Mouse (Mus musculus): ENCODE measurements around the gene Gm13289.
"Not testable (repeated sequence)": the region's sequence is repeated elsewhere in the genome, so short reads cannot be mapped to it uniquely, and the experiment has no call there.

Gm13289 gene

GRCm38 (mm10) chr4:88776622-88777021 is at the start of gene Gm13289:
TSS of gene Gm13289 (plus strand) at chr4:88776922.
- CTCF ChIA-PET, result not testable (repeated sequence)

GRCm38 (mm10) chr4:88727324-88727723 is 49.4 kb upstream of the Gm13289 start:
- CTCF ChIA-PET, result interaction anchor here (2.5 kb wide), 1 partner anchor 31 kb away, joined by 11 read pairs; no protein-coding TSS in a partner anchor

- CTCF ChIA-PET, result interaction anchor here (0.8 kb wide), 1 partner anchor 16 kb away, joined by 4 read pairs; the partner anchor contains the start of gene Gm13271
Measured at GRCm38 (mm10) chr4:88738480-88738879, 38.2 kb upstream of the Gm13289 start.

- CTCF ChIA-PET, result interaction anchor here (0.8 kb wide), 1 partner anchor 16 kb away, joined by 4 read pairs; the partner anchor contains the start of gene Gm13271
Measured at GRCm38 (mm10) chr4:88739036-88739435, 37.7 kb upstream of the Gm13289 start.

GRCm38 (mm10) chr4:88741426-88741825 is 35.3 kb upstream of the Gm13289 start:
- CTCF ChIA-PET, result no interaction called here

- CTCF ChIA-PET, result no interaction called here
Measured at GRCm38 (mm10) chr4:88742771-88743371, 33.9 kb upstream of the Gm13289 start.

- CTCF ChIA-PET, result no interaction called here
Measured at GRCm38 (mm10) chr4:88744207-88744606, 32.5 kb upstream of the Gm13289 start.

- CTCF ChIA-PET, result no interaction called here
Measured at GRCm38 (mm10) chr4:88749926-88750325, 26.8 kb upstream of the Gm13289 start.

- CTCF ChIA-PET, result interaction anchor here (1.1 kb wide), 1 partner anchor 16 kb away, joined by 4 read pairs; no protein-coding TSS in a partner anchor
Measured at GRCm38 (mm10) chr4:88754818-88755340, 21.8 kb upstream of the Gm13289 start, which contains the start of gene Gm13271. TSS of gene Gm13271 (plus strand) at chr4:88754868.

GRCm38 (mm10) chr4:88756581-88757513 is 19.9 kb upstream of the Gm13289 start:
- CTCF ChIA-PET, result interaction anchor here (0.7 kb wide), 1 partner anchor 35 kb away, joined by 3 read pairs; the partner anchor contains the start of gene Gm26566

- CTCF ChIA-PET, result interaction anchor here (0.7 kb wide), 1 partner anchor 36 kb away, joined by 3 read pairs; the partner anchor contains the start of gene Gm26566
Measured at GRCm38 (mm10) chr4:88757628-88758031, 19.1 kb upstream of the Gm13289 start.

GRCm38 (mm10) chr4:88758751-88759150 is 18.0 kb upstream of the Gm13289 start:
- CTCF ChIA-PET, result not testable (repeated sequence)

GRCm38 (mm10) chr4:88759610-88760268 is 17.0 kb upstream of the Gm13289 start, which contains the start of gene Gm13283:
TSS of gene Gm13283 (plus strand) at chr4:88760119.
- CTCF ChIA-PET, result not testable (repeated sequence)

- CTCF ChIA-PET, result not testable (repeated sequence)
Measured at GRCm38 (mm10) chr4:88760431-88760830, 16.3 kb upstream of the Gm13289 start.

GRCm38 (mm10) chr4:88761776-88762175 is 14.9 kb upstream of the Gm13289 start:
- CTCF ChIA-PET, result not testable (repeated sequence)

GRCm38 (mm10) chr4:88762341-88762740 is 14.4 kb upstream of the Gm13289 start:
- CTCF ChIA-PET, result not testable (repeated sequence)

GRCm38 (mm10) chr4:88763384-88764018 is 13.2 kb upstream of the Gm13289 start:
- CTCF ChIA-PET, result not testable (repeated sequence)

- CTCF ChIA-PET, result not testable (repeated sequence)
Measured at GRCm38 (mm10) chr4:88773534-88773933, 3.2 kb upstream of the Gm13289 start, which contains the start of gene Gm13290. TSS of gene Gm13290 (plus strand) at chr4:88773834.

- CTCF ChIA-PET, result not testable (repeated sequence)
Measured at GRCm38 (mm10) chr4:88779550-88779949, 2.8 kb downstream of the Gm13289 start, which contains the start of gene Gm13272. TSS of gene Gm13272 (plus strand) at chr4:88779850.

GRCm38 (mm10) chr4:88780320-88780719 is 3.6 kb downstream of the Gm13289 start:
- CTCF ChIA-PET, result not testable (repeated sequence)

GRCm38 (mm10) chr4:88781831-88782230 is 5.1 kb downstream of the Gm13289 start, which contains the start of gene Ifnz:
TSS of gene Ifnz (plus strand) at chr4:88782131.
- CTCF ChIA-PET, result not testable (repeated sequence)

Measured in spleen, embryonic (tissue).